ENCODE assay signal across 10 mouse cellular contexts in the genomic region with DNA sequence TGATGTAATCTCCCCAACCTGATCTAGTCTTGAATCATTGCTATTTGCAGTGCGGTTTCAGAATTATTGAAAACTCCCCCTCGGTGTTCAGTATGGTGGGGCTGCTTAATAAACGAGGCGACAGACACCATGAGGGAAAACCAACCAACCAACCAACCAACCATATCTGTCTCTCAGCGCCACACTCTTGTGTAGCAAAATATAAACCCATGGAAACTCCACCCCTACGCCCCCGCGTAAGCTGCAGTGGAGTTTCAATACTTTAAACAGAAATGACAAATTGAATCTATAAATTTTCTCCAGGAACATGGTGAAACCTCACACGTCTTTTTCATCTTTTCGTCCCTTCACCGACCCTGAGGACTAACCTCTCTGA.
A peak's percentile ranks its signal among the peaks of the same experiment; 100 is the strongest.
DNase-seq lines count a peak whose midpoint lies in the region; ATAC-seq lines count a peak whose summit lies in the region.
"Had no signal": no experiment of that assay in that cellular context is flagged by ENCODE, and none has a peak within 500 bp of the region (broad histone marks: within the 10 kb centered on the region; RNA-seq: fewer than 3 reads in every experiment).

No protein-coding gene starts in this region.

- 48% methylated on average over 11 of the region's 11 CpGs for WGBS in kidney, embryonic 15.5 days
- 63% methylated on average over 11 of the region's 11 CpGs for whole genome bisulfite sequencing in embryonic facial prominence, embryonic 15.5 days
- 55% methylated on average over 11 of the region's 11 CpGs for WGBS in hindbrain, embryonic 16.5 days
- 65% methylated on average over 11 of the region's 11 CpGs for WGBS in midbrain, embryonic 16.5 days

- ATAC-seq in kidney, embryonic 15.5 days (replicated peaks; ENCODE audit: low FRiP score): peak; percentile 18; the same call in 1 of the 2 replicates
- no peak for ATAC-seq in embryonic facial prominence, embryonic 15.5 days (ENCODE audit: insufficient number of reproducible peaks, low FRiP score, low TSS enrichment, low read depth)
- peak; percentile 28; the same call in 1 of the 2 replicates for ATAC-seq in hindbrain, embryonic 16.5 days
- no peak for ATAC-seq in midbrain, embryonic 16.5 days
- no peak for ATAC-seq in cerebellum, adult (ENCODE audit: insufficient number of reproducible peaks, low FRiP score, low TSS enrichment)
- ATAC-seq: liver, embryonic 12.5 days had no signal

- no peaks in the 10 kb centered on the region for H3K36me3 ChIP-seq in kidney, embryonic 15.5 days
- no peaks in the 10 kb centered on the region for H3K36me3 ChIP-seq in embryonic facial prominence, embryonic 15.5 days
- no peaks in the 10 kb centered on the region for H3K36me3 ChIP-seq in hindbrain, embryonic 16.5 days (ENCODE audit: control insufficient read depth, insufficient read depth, low read length)
- H3K36me3 ChIP-seq in midbrain, embryonic 16.5 days (ENCODE audit: control insufficient read depth, insufficient read depth, low read length): no peaks in the 10 kb centered on the region
- H3K36me3 ChIP-seq: liver, embryonic 12.5 days had no signal

- H3K9ac ChIP-seq in kidney, embryonic 15.5 days: no peak overlapping the region
- no peak overlapping the region for H3K9ac ChIP-seq in embryonic facial prominence, embryonic 15.5 days
- H3K9ac ChIP-seq in hindbrain, embryonic 16.5 days (ENCODE audit: low read depth, low read length): no peak overlapping the region
- H3K9ac ChIP-seq in midbrain, embryonic 16.5 days (ENCODE audit: low read depth, low read length): no peak overlapping the region; the same call in 1 of the 2 replicates
- H3K9ac ChIP-seq: liver, embryonic 12.5 days had no signal

- H3K4me2 ChIP-seq in kidney, embryonic 15.5 days: peak overlapping the region; percentile 62
- peak overlapping the region; percentile 53 for H3K4me2 ChIP-seq in embryonic facial prominence, embryonic 15.5 days (replicated peaks)
- peak overlapping the region; percentile 56 for H3K4me2 ChIP-seq in hindbrain, embryonic 16.5 days (ENCODE audit: low read length)
- peak overlapping the region; percentile 69 for H3K4me2 ChIP-seq in midbrain, embryonic 16.5 days (ENCODE audit: low read length)

- H3K27me3 ChIP-seq in kidney, embryonic 15.5 days: peaks cover 3% of the 10 kb centered on the region; the same call in 1 of the 2 replicates
- no peaks in the 10 kb centered on the region for H3K27me3 ChIP-seq in embryonic facial prominence, embryonic 15.5 days
- peaks cover 2% of the 10 kb centered on the region for H3K27me3 ChIP-seq in hindbrain, embryonic 16.5 days (replicated peaks; ENCODE audit: control insufficient read depth, insufficient read depth, low read length)
- no peaks in the 10 kb centered on the region for H3K27me3 ChIP-seq in midbrain, embryonic 16.5 days (ENCODE audit: control insufficient read depth, insufficient read depth, low read depth, low read length)

- no peak for DNase-seq in kidney, adult 8-10 months
- DNase-seq in spleen, adult 18-20 months: no peak
- DNase-seq in spleen, postnatal 14 days (ENCODE audit: low spot score in 2 of 2): no peak
- DNase-seq: cerebellum, postnatal 36 days had no signal

- no peak overlapping the region for H3K27ac ChIP-seq in kidney, embryonic 15.5 days
- H3K27ac ChIP-seq in embryonic facial prominence, embryonic 15.5 days (replicated peaks): no peak overlapping the region; the same call in 1 of the 2 replicates
- H3K27ac ChIP-seq in hindbrain, embryonic 16.5 days (ENCODE audit: low read depth, low read length): no peak overlapping the region
- H3K27ac ChIP-seq in midbrain, embryonic 16.5 days (ENCODE audit: low read length): peak overlapping the region; percentile 26; the same call in 1 of the 2 replicates
- H3K27ac ChIP-seq: liver, embryonic 12.5 days had no signal

- peak overlapping the region; percentile 31 for H3K4me3 ChIP-seq in kidney, embryonic 15.5 days (replicated peaks)
- peak overlapping the region; percentile 28 for H3K4me3 ChIP-seq in embryonic facial prominence, embryonic 15.5 days (replicated peaks)
- H3K4me3 ChIP-seq in hindbrain, embryonic 16.5 days (ENCODE audit: low read length): peak overlapping the region; percentile 29
- peak overlapping the region; percentile 29 for H3K4me3 ChIP-seq in midbrain, embryonic 16.5 days (ENCODE audit: low read depth, low read length)
- H3K4me3 ChIP-seq: liver, embryonic 12.5 days had no signal

- H3K9me3 ChIP-seq in kidney, embryonic 15.5 days (replicated peaks): no peaks in the 10 kb centered on the region
- no peaks in the 10 kb centered on the region for H3K9me3 ChIP-seq in embryonic facial prominence, embryonic 15.5 days (replicated peaks)
- H3K9me3 ChIP-seq in hindbrain, embryonic 16.5 days (ENCODE audit: control insufficient read depth, low read length): no peaks in the 10 kb centered on the region
- no peaks in the 10 kb centered on the region for H3K9me3 ChIP-seq in midbrain, embryonic 16.5 days (replicated peaks; ENCODE audit: control insufficient read depth, low read length, poor library complexity, severe bottlenecking)
- H3K9me3 ChIP-seq: liver, embryonic 12.5 days had no signal

- H3K4me1 ChIP-seq in kidney, embryonic 15.5 days: peaks cover 17% of the 10 kb centered on the region
- peaks cover 13% of the 10 kb centered on the region; the same call in 1 of the 2 replicates for H3K4me1 ChIP-seq in embryonic facial prominence, embryonic 15.5 days
- peaks cover 5% of the 10 kb centered on the region for H3K4me1 ChIP-seq in hindbrain, embryonic 16.5 days (ENCODE audit: control insufficient read depth, insufficient read depth, low read depth, low read length)
- H3K4me1 ChIP-seq in midbrain, embryonic 16.5 days (ENCODE audit: control insufficient read depth, insufficient read depth, low read length): peaks cover 20% of the 10 kb centered on the region
- H3K4me1 ChIP-seq: liver, embryonic 12.5 days had no signal

Comparison
In these comparisons a context has a peak if more than half of its experiments do, and no peak if none do; other contexts are left out.
1. ATAC-seq: peak in kidney, embryonic 15.5 days (single experiment) and hindbrain, embryonic 16.5 days (single experiment); none in embryonic facial prominence, embryonic 15.5 days (single experiment), midbrain, embryonic 16.5 days (single experiment) and cerebellum, adult (single experiment).
2. Peak in every context shown above with its lines, with median percentiles within 50 percentile points of each other: H3K4me2 ChIP-seq and H3K4me3 ChIP-seq.